Mouse (Mus musculus): ENCODE measurements around the gene Defb23. TPM values are rescaled to one million over a fixed set of nuclear protein-coding genes. Genes with fewer than 3 reads are reported as not detected.

Gene Defb23
- total and polyA plus RNA-seq, 2 experiments from 2014 or later: not detected

DNA sequence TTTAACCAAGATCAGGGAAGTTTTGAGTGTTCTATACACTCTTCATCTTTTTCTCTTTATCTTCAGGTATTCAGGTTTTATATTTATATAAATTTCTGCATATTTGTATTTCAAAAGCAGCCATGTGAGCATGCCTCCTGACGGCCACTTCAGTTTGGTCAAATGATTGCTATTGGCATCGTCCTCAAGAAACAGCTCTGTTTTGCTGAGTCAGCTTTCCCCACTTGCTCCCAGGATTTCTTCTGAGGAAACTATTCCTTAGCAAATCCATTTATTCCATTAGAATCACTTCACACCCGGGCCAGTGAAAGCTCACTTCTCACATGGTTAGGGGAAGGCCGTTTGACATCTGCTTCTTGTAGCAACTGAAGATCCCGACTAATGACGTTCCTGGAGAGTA lies 33.6 kb upstream of the Defb23 start:
- DNase-seq (ENCODE audit: low spot score) (no peak), ATAC-seq (ENCODE audit: insufficient read depth, low read depth) (no peak)
- Histone ChIP-seq H3K27ac (ENCODE audit: low read depth) (no peak overlapping the region), H3K27me3 (ENCODE audit: control insufficient read depth, insufficient read depth, low read length) (no peaks in the 10 kb centered on the region), H3K9ac (replicated peaks; ENCODE audit: low read depth, low read length) (no peak overlapping the region), H3K4me3 (ENCODE audit: low read depth, low read length) (no peak overlapping the region), H3K9me3 (replicated peaks; ENCODE audit: control insufficient read depth, low read length) (no peaks in the 10 kb centered on the region), H3K36me3 (replicated peaks; ENCODE audit: control insufficient read depth, insufficient read depth, low read length) (no peaks in the 10 kb centered on the region), H3K4me1 (ENCODE audit: control insufficient read depth, insufficient read depth) (no peaks in the 10 kb centered on the region), H3K4me2 (ENCODE audit: low read depth, low read length) (no peak overlapping the region)
- TF ChIP-seq CTCF (IDR thresholded peaks at IDR 0.05; ENCODE audit: low read depth): no peak
- TF ChIP-seq EP300 (IDR thresholded peaks at IDR 0.05; ENCODE audit: low read depth): no peak
- 65% methylated on average over 6 of the region's 6 CpGs for WGBS

GRCm38 (mm10) chr2:152493151-152493550 lies 28.7 kb upstream of the Defb23 start:
- Histone ChIP-seq H3K4me1 (ENCODE audit: control insufficient read depth, insufficient read depth) (no peaks in the 10 kb centered on the region), H3K9ac (replicated peaks; ENCODE audit: low read depth, low read length) (no peak overlapping the region), H3K4me3 (ENCODE audit: low read depth, low read length) (no peak overlapping the region), H3K36me3 (replicated peaks; ENCODE audit: control insufficient read depth, insufficient read depth, low read length) (no peaks in the 10 kb centered on the region), H3K4me2 (ENCODE audit: low read depth, low read length) (no peak overlapping the region), H3K27me3 (ENCODE audit: control insufficient read depth, insufficient read depth, low read length) (no peaks in the 10 kb centered on the region), H3K9me3 (replicated peaks; ENCODE audit: control insufficient read depth, low read length) (no peaks in the 10 kb centered on the region), H3K27ac (ENCODE audit: low read depth) (no peak overlapping the region)
- DNase-seq (ENCODE audit: low spot score) (no peak), ATAC-seq (ENCODE audit: insufficient read depth, low read depth) (no peak)
- WGBS: 77% methylated on average over 6 of the region's 6 CpGs
- TF ChIP-seq EP300 (IDR thresholded peaks at IDR 0.05; ENCODE audit: low read depth) (no peak), CTCF (IDR thresholded peaks at IDR 0.05; ENCODE audit: low read depth) (no peak)

DNA sequence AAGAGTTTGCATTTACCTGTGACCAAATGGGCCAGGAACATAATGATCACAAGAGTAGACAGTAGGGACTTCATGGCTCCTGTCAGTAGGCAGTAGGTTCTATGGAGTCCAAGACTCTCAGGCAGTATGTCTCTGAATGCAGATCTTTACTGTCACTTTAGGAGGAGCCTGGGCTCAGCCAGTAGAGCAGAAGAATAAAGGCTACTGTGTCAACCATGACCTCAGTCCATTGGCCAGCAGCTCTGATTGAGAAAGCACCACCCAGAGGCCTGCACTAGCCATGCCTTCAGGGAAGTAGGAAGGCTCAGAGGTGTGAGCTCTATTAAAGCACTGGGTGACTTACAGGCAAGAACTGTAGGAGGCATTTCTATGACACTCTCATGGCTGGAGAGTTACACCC lies 25.6 kb upstream of the Defb23 start, which contains the start of gene Defb22:
Gene Defb22, minus strand, starts transcription at position 101 of the 400 bp plus-strand sequence.
- Histone ChIP-seq H3K27ac (ENCODE audit: low read depth) (no peak within 1 kb of the TSS), H3K27me3 (ENCODE audit: control insufficient read depth, insufficient read depth, low read length) (no peaks in the 10 kb centered on the region), H3K4me3 (ENCODE audit: low read depth, low read length) (no peak within 1 kb of the TSS), H3K4me2 (ENCODE audit: low read depth, low read length) (no peak within 1 kb of the TSS), H3K9ac (replicated peaks; ENCODE audit: low read depth, low read length) (no peak within 1 kb of the TSS), H3K36me3 (replicated peaks; ENCODE audit: control insufficient read depth, insufficient read depth, low read length) (no peaks in the 10 kb centered on the region), H3K4me1 (ENCODE audit: control insufficient read depth, insufficient read depth) (no peaks in the 10 kb centered on the region), H3K9me3 (replicated peaks; ENCODE audit: control insufficient read depth, low read length) (no peaks in the 10 kb centered on the region)
- TF ChIP-seq CTCF (IDR thresholded peaks at IDR 0.05; ENCODE audit: low read depth): no peak
- no peak for TF ChIP-seq EP300 (IDR thresholded peaks at IDR 0.05; ENCODE audit: low read depth)
- DNase-seq (ENCODE audit: low spot score) (no peak), ATAC-seq (ENCODE audit: insufficient read depth, low read depth) (no peak)

- Histone ChIP-seq H3K4me2 (ENCODE audit: low read depth, low read length) (no peak overlapping the region), H3K36me3 (replicated peaks; ENCODE audit: control insufficient read depth, insufficient read depth, low read length) (no peaks in the 10 kb centered on the region), H3K27ac (ENCODE audit: low read depth) (no peak overlapping the region), H3K27me3 (ENCODE audit: control insufficient read depth, insufficient read depth, low read length) (no peaks in the 10 kb centered on the region), H3K9ac (replicated peaks; ENCODE audit: low read depth, low read length) (no peak overlapping the region), H3K4me3 (ENCODE audit: low read depth, low read length) (no peak overlapping the region), H3K9me3 (replicated peaks; ENCODE audit: control insufficient read depth, low read length) (no peaks in the 10 kb centered on the region), H3K4me1 (ENCODE audit: control insufficient read depth, insufficient read depth) (no peaks in the 10 kb centered on the region)
- ATAC-seq (ENCODE audit: insufficient read depth, low read depth) (no peak), DNase-seq (ENCODE audit: low spot score) (no peak)
- TF ChIP-seq EP300 (IDR thresholded peaks at IDR 0.05; ENCODE audit: low read depth) (no peak), CTCF (IDR thresholded peaks at IDR 0.05; ENCODE audit: low read depth) (peak; percentile 21; the same call in 1 of the 2 replicates)
- 69% methylated on average over 2 of the region's 2 CpGs for WGBS
Observed at GRCm38 (mm10) chr2:152487024-152487423, 22.6 kb upstream of the Defb23 start.

GRCm38 (mm10) chr2:152481726-152482125 lies 17.3 kb upstream of the Defb23 start:
- TF ChIP-seq CTCF (IDR thresholded peaks at IDR 0.05; ENCODE audit: low read depth) (no peak), EP300 (IDR thresholded peaks at IDR 0.05; ENCODE audit: low read depth) (no peak)
- Histone ChIP-seq H3K4me1 (ENCODE audit: control insufficient read depth, insufficient read depth) (no peaks in the 10 kb centered on the region), H3K27me3 (ENCODE audit: control insufficient read depth, insufficient read depth, low read length) (no peaks in the 10 kb centered on the region), H3K9me3 (replicated peaks; ENCODE audit: control insufficient read depth, low read length) (no peaks in the 10 kb centered on the region), H3K4me3 (ENCODE audit: low read depth, low read length) (no peak overlapping the region), H3K4me2 (ENCODE audit: low read depth, low read length) (no peak overlapping the region), H3K36me3 (replicated peaks; ENCODE audit: control insufficient read depth, insufficient read depth, low read length) (no peaks in the 10 kb centered on the region), H3K9ac (replicated peaks; ENCODE audit: low read depth, low read length) (no peak overlapping the region), H3K27ac (ENCODE audit: low read depth) (no peak overlapping the region)
- no peak for DNase-seq (ENCODE audit: low spot score)
- WGBS: 81% methylated on average over 7 of the region's 7 CpGs
- ATAC-seq (ENCODE audit: insufficient read depth, low read depth): no peak

DNA sequence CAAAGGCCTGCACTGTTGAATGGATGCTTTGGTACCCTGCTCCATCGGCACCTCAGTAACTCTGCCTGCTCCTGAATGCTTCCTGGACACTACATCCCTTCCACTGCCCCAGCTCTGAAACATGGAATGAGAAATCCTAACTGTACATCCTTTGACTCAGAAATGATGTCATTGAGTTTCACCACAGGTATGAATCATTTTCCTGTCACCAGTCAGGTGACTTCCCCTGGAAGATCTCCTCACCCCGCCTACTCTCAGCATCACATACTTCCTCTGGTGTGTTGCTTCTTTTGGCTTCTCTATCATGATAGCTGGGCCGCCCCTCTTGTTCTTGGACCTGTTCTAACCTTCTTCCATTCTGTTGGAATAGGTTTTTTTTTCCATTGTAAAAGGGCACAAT lies 16.5 kb upstream of the Defb23 start:
- ATAC-seq (ENCODE audit: insufficient read depth, low read depth) (no peak), DNase-seq (ENCODE audit: low spot score) (no peak)
- Histone ChIP-seq H3K9me3 (replicated peaks; ENCODE audit: control insufficient read depth, low read length) (no peaks in the 10 kb centered on the region), H3K4me3 (ENCODE audit: low read depth, low read length) (no peak overlapping the region), H3K27me3 (ENCODE audit: control insufficient read depth, insufficient read depth, low read length) (no peaks in the 10 kb centered on the region), H3K4me1 (ENCODE audit: control insufficient read depth, insufficient read depth) (no peaks in the 10 kb centered on the region), H3K9ac (replicated peaks; ENCODE audit: low read depth, low read length) (no peak overlapping the region), H3K4me2 (ENCODE audit: low read depth, low read length) (no peak overlapping the region), H3K36me3 (replicated peaks; ENCODE audit: control insufficient read depth, insufficient read depth, low read length) (no peaks in the 10 kb centered on the region), H3K27ac (ENCODE audit: low read depth) (no peak overlapping the region)
- no peak for TF ChIP-seq EP300 (IDR thresholded peaks at IDR 0.05; ENCODE audit: low read depth)
- TF ChIP-seq CTCF (IDR thresholded peaks at IDR 0.05; ENCODE audit: low read depth): no peak
- 53% methylated on average over 3 of the region's 3 CpGs for WGBS
